Mouse (Mus musculus): ENCODE measurements around the gene Smim8.
"Not testable (repeated sequence)": the region's sequence is repeated elsewhere in the genome, so short reads cannot be mapped to it uniquely, and the experiment has no call there.

Smim8 gene

GRCm38 (mm10) chr4:34777677-34778527 lies at the start of gene Smim8:
Smim8 (minus strand) TSS chr4:34778423.
- DNase-seq (ENCODE audit: extremely low spot score, low read depth, low spot score) = peak; percentile 52

- DNase-seq (ENCODE audit: extremely low spot score, low read depth, low spot score) = no peak
These were observed 45.7 kb upstream of the Smim8 start for GRCm38 (mm10) chr4:34823901-34824300.

GRCm38 (mm10) chr4:34819904-34820303 lies 41.7 kb upstream of the Smim8 start:
- no peak for DNase-seq (ENCODE audit: extremely low spot score, low read depth, low spot score)

- DNase-seq (ENCODE audit: extremely low spot score, low read depth, low spot score) = no peak
These were observed 23.2 kb upstream of the Smim8 start for GRCm38 (mm10) chr4:34801166-34802034.

- DNase-seq (ENCODE audit: extremely low spot score, low read depth, low spot score) = no peak
These were observed 19.8 kb upstream of the Smim8 start for GRCm38 (mm10) chr4:34798005-34798404.

GRCm38 (mm10) chr4:34797294-34797983 lies 19.2 kb upstream of the Smim8 start:
- DNase-seq (ENCODE audit: extremely low spot score, low read depth, low spot score) = no peak

- DNase-seq (ENCODE audit: extremely low spot score, low read depth, low spot score) = no peak
These were observed 18.1 kb upstream of the Smim8 start for GRCm38 (mm10) chr4:34796294-34796693.

- no peak for DNase-seq (ENCODE audit: extremely low spot score, low read depth, low spot score)
These were observed 8.3 kb upstream of the Smim8 start for GRCm38 (mm10) chr4:34786476-34786875.

GRCm38 (mm10) chr4:34785646-34786045 lies 7.4 kb upstream of the Smim8 start:
- DNase-seq (ENCODE audit: extremely low spot score, low read depth, low spot score) = no peak

GRCm38 (mm10) chr4:34784865-34785264 lies 6.6 kb upstream of the Smim8 start:
- DNase-seq (ENCODE audit: extremely low spot score, low read depth, low spot score) = no peak

- DNase-seq (ENCODE audit: extremely low spot score, low read depth, low spot score) = no peak
These were observed 4.5 kb upstream of the Smim8 start for GRCm38 (mm10) chr4:34782730-34783129.

- peak; percentile 88 for DNase-seq (ENCODE audit: extremely low spot score, low read depth, low spot score)
These were observed 6.4 kb downstream of the Smim8 start for GRCm38 (mm10) chr4:34771652-34772371.

GRCm38 (mm10) chr4:34756163-34756562 lies 22.1 kb downstream of the Smim8 start, which contains the start of gene Gm136:
Gm136 (minus strand) TSS chr4:34756263.
- no peak for DNase-seq (ENCODE audit: extremely low spot score, low read depth, low spot score)

- no peak for DNase-seq (ENCODE audit: extremely low spot score, low read depth, low spot score)
These were observed 29.0 kb downstream of the Smim8 start for GRCm38 (mm10) chr4:34749236-34749635.

- no peak for DNase-seq (ENCODE audit: extremely low spot score, low read depth, low spot score)
These were observed 43.8 kb downstream of the Smim8 start for GRCm38 (mm10) chr4:34734461-34734860.

- not testable (repeated sequence) for DNase-seq (ENCODE audit: extremely low spot score, low read depth, low spot score)
These were observed 44.8 kb downstream of the Smim8 start for GRCm38 (mm10) chr4:34733415-34733814.

GRCm38 (mm10) chr4:34729851-34730341 lies 48.3 kb downstream of the Smim8 start, which contains the start of gene Cfap206:
Cfap206 (minus strand) TSS chr4:34730206.
- DNase-seq (ENCODE audit: extremely low spot score, low read depth, low spot score) = peak; percentile 39

GRCm38 (mm10) chr4:34725710-34726109 lies 52.5 kb downstream of the Smim8 start:
- not testable (repeated sequence) for DNase-seq (ENCODE audit: extremely low spot score, low read depth, low spot score)

- no peak for DNase-seq (ENCODE audit: extremely low spot score, low read depth, low spot score)
These were observed 53.9 kb downstream of the Smim8 start for GRCm38 (mm10) chr4:34724306-34724705.

GRCm38 (mm10) chr4:34723186-34723585 lies 55.0 kb downstream of the Smim8 start:
- DNase-seq (ENCODE audit: extremely low spot score, low read depth, low spot score) = no peak
